Mouse (Mus musculus) embryo, embryonic 11.5 days (tissue): ENCODE results near the gene Gm20883.
"Not testable (repeated sequence)": the region's sequence is repeated elsewhere in the genome, so short reads cannot be mapped to it uniquely, and the experiment has no call there.

ENCODE experiments used
- DNase-seq: peaks from one replicate; pipeline ENCODE4 v3.0.0-alpha.2; 2012; ENCODE audit warnings: low read depth, low spot score

The Gm20883 gene

GRCm38 (mm10) chrY:50607951-50608350 lies at the start of gene Gm20883:
TSS of gene Gm20883 (plus strand) at chrY:50608251.
- DNase-seq = not testable (repeated sequence)
